Mouse (Mus musculus) G1E (cell line): ENCODE measurements around the gene Tspan18. TPM values are rescaled to one million over a fixed set of nuclear protein-coding genes. Genes with fewer than 3 reads are reported as not detected.

Experiments
- ATAC-seq: 2 replicates; pipeline ENCODE4 v1.8.0; 2016; ENCODE audit warnings: mild to moderate bottlenecking; ENCODE audit not compliant: insufficient number of reproducible peaks, poor library complexity, low FRiP score, severe bottlenecking; ENCODE audit errors: extremely low read depth
- DNase-seq: peaks from one replicate; pipeline ENCODE4 v3.0.0; 2012; ENCODE audit warnings: low spot score
- H3K27me3 ChIP-seq: 2 replicates; pipeline ENCODE4 v1.6.1; 2012; ENCODE audit warnings: mild to moderate bottlenecking, low read length, inconsistent platforms; ENCODE audit not compliant: insufficient read depth
- H3K36me3 ChIP-seq: replicated peaks from 2 replicates; pipeline ENCODE3; 2012; ENCODE audit warnings: mild to moderate bottlenecking, inconsistent platforms
- H3K4me1 ChIP-seq: 2 replicates; pipeline ENCODE4 v1.6.1; 2012; ENCODE audit warnings: low read depth, low read length, inconsistent platforms, mixed read lengths; ENCODE audit not compliant: insufficient read depth
- H3K4me3 ChIP-seq: 2 replicates; pipeline ENCODE4 v1.5.1; 2012; ENCODE audit warnings: low read depth, mild to moderate bottlenecking, inconsistent platforms, low read length, moderate library complexity, mixed read lengths
- H3K9me3 ChIP-seq: replicated peaks from 2 replicates; pipeline ENCODE4 v1.6.1; 2012; ENCODE audit warnings: inconsistent platforms
- CTCF ChIP-seq: IDR thresholded peaks from 2 replicates; pipeline ENCODE4 v1.5.1; 2012; ENCODE audit warnings: low read depth, low read length, inconsistent platforms, mixed read lengths
- GATA1 ChIP-seq: IDR thresholded peaks from 2 replicates; pipeline ENCODE4 v1.6.1; 2012; ENCODE audit warnings: borderline replicate concordance, low read length, inconsistent platforms, mixed read lengths
- GATA2 ChIP-seq: IDR thresholded peaks from 2 replicates; pipeline ENCODE4 v1.6.1; 2012; ENCODE audit warnings: low read depth, low read length, inconsistent platforms, borderline replicate concordance
- POLR2AphosphoS5 ChIP-seq: IDR thresholded peaks from 2 replicates; pipeline ENCODE4 v1.6.1; 2012; ENCODE audit warnings: low read depth, low read length, inconsistent platforms; ENCODE audit not compliant: insufficient replicate concordance
- TAL1 ChIP-seq: conservative IDR thresholded peaks from 2 replicates; pipeline ENCODE4 v1.6.1; 2012; ENCODE audit warnings: low read depth, low read length, inconsistent platforms, mixed read lengths
- polyA plus RNA-seq: library from polyadenylated mRNA; stranded (reverse); fragments of >175 nt; gene quantifications from 2 replicates; pipeline ENCODE4 v1.2.3, GENCODE M21; 2012
- total RNA-seq, 2 experiments: library from RNA; stranded (forward) in 1 of 2; stranded (reverse) in 1 of 2; fragments of 200-1000 nt in 1 of 2; fragments of >200 nt in 1 of 2; fragmentation: Nextera tagmentation in 1 of 2; gene quantifications; 2 replicates each; pipeline ENCODE4 v1.2.3; 2014 to 2017

Gene Tspan18
- total and polyA plus RNA-seq, 3 experiments = 4.2 to 10.6 (median 8.5) TPM

GRCm38 (mm10) chr2:93192671-93193080 lies 141.6 kb downstream of the Tspan18 start:
- TF ChIP-seq GATA2 (no peak), TAL1 (no peak), POLR2AphosphoS5 (no peak), CTCF (no peak), GATA1 (no peak)
- Histone ChIP-seq H3K9me3 (no peaks in the 10 kb centered on the region), H3K36me3 (no peaks in the 10 kb centered on the region), H3K4me1 (no peaks in the 10 kb centered on the region), H3K4me3 (no peak overlapping the region), H3K27me3 (peaks cover 46% of the 10 kb centered on the region)
- ATAC-seq = no peak
- no peak for DNase-seq

GRCm38 (mm10) chr2:93192182-93192560 lies 142.1 kb downstream of the Tspan18 start:
- Histone ChIP-seq H3K4me1 (no peaks in the 10 kb centered on the region), H3K4me3 (no peak overlapping the region), H3K9me3 (no peaks in the 10 kb centered on the region), H3K27me3 (peaks cover 51% of the 10 kb centered on the region), H3K36me3 (no peaks in the 10 kb centered on the region)
- ATAC-seq (no peak), DNase-seq (no peak)
- no peak for TF ChIP-seq POLR2AphosphoS5
- no peak for TF ChIP-seq GATA1
- no peak for TF ChIP-seq TAL1
- TF ChIP-seq GATA2 = no peak
- TF ChIP-seq CTCF = no peak

DNA sequence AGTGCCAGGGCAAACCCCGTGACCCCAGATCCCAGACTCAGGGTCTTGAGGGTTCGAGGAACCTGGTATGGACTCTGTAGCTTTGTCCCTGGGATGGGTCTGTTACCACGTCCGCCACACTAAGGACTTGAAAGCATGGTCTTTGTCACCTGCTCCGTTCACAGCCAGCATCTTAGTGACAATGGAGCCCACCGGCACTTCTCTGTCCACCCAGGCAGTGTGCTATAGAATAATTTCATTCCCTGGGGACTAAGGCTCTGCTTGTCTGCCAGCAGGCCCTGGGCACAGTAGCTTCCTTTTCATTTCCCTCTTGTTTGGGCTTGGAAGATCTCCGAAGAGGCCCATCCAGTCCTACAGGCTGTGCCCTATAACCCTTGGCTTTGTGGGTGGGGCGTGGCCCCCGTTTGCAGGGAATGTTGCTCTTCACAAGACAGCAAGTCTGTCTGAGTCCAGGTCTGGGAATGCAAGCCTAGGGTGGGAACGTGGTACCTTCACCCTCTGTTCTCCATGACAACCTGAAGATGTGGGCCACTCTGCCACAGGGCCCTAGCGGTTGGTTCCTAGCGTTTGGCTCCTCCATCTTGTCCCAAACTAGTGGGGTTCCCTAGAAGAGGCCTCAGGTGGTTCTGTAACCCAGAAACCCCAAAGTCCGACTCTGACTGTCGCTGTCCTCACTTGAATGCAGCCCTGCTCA lies 142.7 kb downstream of the Tspan18 start:
- peaks cover 48% of the 10 kb centered on the region for H3K27me3 ChIP-seq

GRCm38 (mm10) chr2:93190771-93191487 lies 143.4 kb downstream of the Tspan18 start:
- peaks cover 47% of the 10 kb centered on the region for H3K27me3 ChIP-seq
- no peaks in the 10 kb centered on the region for H3K36me3 ChIP-seq
- TF ChIP-seq TAL1 = no peak
- no peak for TF ChIP-seq CTCF
- TF ChIP-seq POLR2AphosphoS5 = no peak
- no peak for TF ChIP-seq GATA2
- no peak for ATAC-seq
- DNase-seq = no peak
- H3K9me3 ChIP-seq = no peaks in the 10 kb centered on the region
- no peak overlapping the region for H3K4me3 ChIP-seq
- no peaks in the 10 kb centered on the region for H3K4me1 ChIP-seq

More for the DNA sequence above, 142.7 kb downstream of the Tspan18 start:
- H3K4me1 ChIP-seq = no peaks in the 10 kb centered on the region
- no peak for TF ChIP-seq GATA1
- TF ChIP-seq TAL1 = no peak
- no peak for TF ChIP-seq POLR2AphosphoS5
- no peak for TF ChIP-seq CTCF
- TF ChIP-seq GATA2 = no peak
- H3K4me3 ChIP-seq = no peak overlapping the region
- no peaks in the 10 kb centered on the region for H3K9me3 ChIP-seq
- H3K36me3 ChIP-seq = no peaks in the 10 kb centered on the region
- no peak for DNase-seq
- ATAC-seq = no peak

DNA sequence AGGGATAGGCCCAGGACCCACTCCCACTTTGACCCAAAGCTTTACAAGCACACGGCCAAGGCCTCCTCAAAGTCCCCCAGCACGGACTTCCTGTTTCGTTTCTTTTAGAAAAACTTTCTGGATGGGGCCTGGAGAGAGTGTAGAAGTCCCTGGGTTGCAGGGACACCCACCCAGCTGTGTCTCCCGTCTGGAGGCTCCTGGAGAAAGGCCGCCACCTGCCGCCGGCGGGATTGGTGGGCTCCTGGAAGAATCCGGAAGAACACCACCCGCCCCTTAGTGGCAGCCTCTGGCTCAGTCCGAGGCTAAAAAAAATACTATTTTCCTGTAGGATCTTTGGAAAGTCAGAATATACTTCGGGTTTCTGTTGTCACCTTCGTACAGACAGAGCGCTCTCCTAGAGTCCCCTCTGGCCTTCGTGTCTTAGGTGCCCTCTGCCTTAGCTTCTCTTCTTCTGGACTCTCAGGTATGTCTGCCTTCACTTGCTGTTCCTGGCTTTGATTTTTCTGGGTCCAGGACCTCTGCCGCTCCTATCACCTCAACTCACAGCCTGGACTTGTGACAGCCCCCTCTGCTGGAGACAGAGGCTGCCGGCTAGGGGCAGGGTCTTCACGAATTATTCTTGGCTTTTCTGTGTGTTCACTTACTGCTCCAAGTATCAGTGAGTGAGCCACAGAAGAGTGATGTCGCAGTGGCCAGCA lies 145.4 kb downstream of the Tspan18 start:
- ATAC-seq = no peak

More for the DNA sequence above, 145.4 kb downstream of the Tspan18 start:
- no peaks in the 10 kb centered on the region for H3K9me3 ChIP-seq
- H3K4me1 ChIP-seq = no peaks in the 10 kb centered on the region
- H3K36me3 ChIP-seq = no peaks in the 10 kb centered on the region
- TF ChIP-seq TAL1 (no peak), GATA2 (no peak), GATA1 (no peak), POLR2AphosphoS5 (no peak), CTCF (no peak)
- no peak overlapping the region for H3K4me3 ChIP-seq
- H3K27me3 ChIP-seq = peaks cover 43% of the 10 kb centered on the region
- DNase-seq = no peak
